ENCODE assay signal across 27 mouse cellular contexts in the genomic region with DNA sequence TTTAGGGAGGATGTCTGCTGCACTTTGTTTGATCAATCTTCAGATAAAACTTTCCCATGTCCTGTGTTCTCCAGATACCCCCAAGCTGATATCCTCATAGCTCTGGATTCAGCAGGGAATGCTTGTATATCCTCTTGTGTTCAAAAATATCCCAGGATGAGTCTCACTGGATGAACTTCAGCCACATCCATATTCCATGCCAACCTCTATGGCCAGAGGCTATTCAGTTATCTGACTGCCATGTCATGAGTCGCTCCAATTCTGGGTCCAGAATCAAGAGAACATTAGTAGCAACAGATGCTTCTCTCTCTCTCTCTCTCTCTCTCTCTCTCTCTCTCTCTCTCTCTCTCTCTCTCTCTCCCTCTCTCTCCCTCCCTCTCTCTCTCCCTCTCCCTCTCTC. TPM values are rescaled to one million over a fixed set of nuclear protein-coding genes. Genes with fewer than 3 reads are reported as not detected.
"Had no signal": no experiment of that assay in that cellular context is flagged by ENCODE, and none has a peak within 500 bp of the region (broad histone marks: within the 10 kb centered on the region; RNA-seq: fewer than 3 reads in every experiment).

No protein-coding gene starts in this region.

- H3K27me3 ChIP-seq: heart, embryonic 13.5 days; heart, embryonic 15.5 days; hindbrain, embryonic 12.5 days; intestine, embryonic 15.5 days; limb, embryonic 12.5 days; liver, embryonic 13.5 days; liver, embryonic 15.5 days had no signal

- DNase-seq: gastrocnemius, postnatal 14 days; heart, adult 2 months; heart, postnatal 14 days; heart, postnatal 4 days; kidney, adult 18-20 months; kidney, adult 8-10 months; kidney, postnatal 14 days; kidney, postnatal 36 days; liver; liver, embryonic 13.5 days had no signal

- H3K9me3 ChIP-seq: heart, embryonic 13.5 days; heart, embryonic 15.5 days; hindbrain, embryonic 10.5 days; hindbrain, embryonic 12.5 days; intestine, embryonic 15.5 days; limb, embryonic 10.5 days; limb, embryonic 12.5 days; liver, embryonic 13.5 days; liver, embryonic 15.5 days had no signal

- H3K4me2 ChIP-seq: heart, embryonic 11.5 days; heart, embryonic 13.5 days; heart, embryonic 15.5 days; hindbrain, embryonic 12.5 days; hindbrain, embryonic 14.5 days; intestine, embryonic 15.5 days; limb, embryonic 12.5 days; liver, embryonic 11.5 days; liver, embryonic 13.5 days; liver, embryonic 15.5 days had no signal

- H3K4me3 ChIP-seq: heart, adult 2 months; heart, embryonic 13.5 days; heart, embryonic 15.5 days; hindbrain, embryonic 10.5 days; hindbrain, embryonic 12.5 days; intestine, embryonic 15.5 days; layer of hippocampus, adult 2 months; left cerebral cortex, adult 2 months; limb, embryonic 10.5 days; limb, embryonic 12.5 days; liver, embryonic 13.5 days; liver, embryonic 15.5 days had no signal

- H3K27ac ChIP-seq: heart, adult 2 months; heart, embryonic 13.5 days; heart, embryonic 15.5 days; hindbrain, embryonic 10.5 days; hindbrain, embryonic 12.5 days; hindbrain, embryonic 14.5 days; intestine, embryonic 15.5 days; kidney, postnatal 0 days; layer of hippocampus, adult 2 months; left cerebral cortex, adult 2 months; limb, embryonic 10.5 days; limb, embryonic 12.5 days; liver, embryonic 13.5 days; liver, embryonic 15.5 days had no signal

- H3K4me1 ChIP-seq: heart, embryonic 15.5 days; hindbrain, embryonic 12.5 days; intestine, embryonic 15.5 days; liver, embryonic 13.5 days; liver, embryonic 15.5 days had no signal

- H3K9ac ChIP-seq: heart, embryonic 13.5 days; heart, embryonic 15.5 days; hindbrain, embryonic 12.5 days; hindbrain, embryonic 14.5 days; intestine, embryonic 15.5 days; limb, embryonic 12.5 days; liver, embryonic 13.5 days; liver, embryonic 15.5 days had no signal

- ATAC-seq: hindbrain, embryonic 16.5 days; inflammation-experienced regulatory T-cells, adult 6 months; intestine, embryonic 15.5 days; intestine, postnatal 0 days had no signal

- H3K36me3 ChIP-seq: heart, embryonic 13.5 days; heart, embryonic 15.5 days; hindbrain, embryonic 10.5 days; hindbrain, embryonic 12.5 days; intestine, embryonic 15.5 days; limb, embryonic 10.5 days; limb, embryonic 12.5 days; liver, embryonic 13.5 days; liver, embryonic 15.5 days had no signal

RNA-seq across cellular contexts. Expression of a gene that starts 49.6 kb away (rescaled TPM):
- polyA plus RNA-seq: inflammation-experienced regulatory T-cells, adult 6 months had no signal
